ENCODE assay signal across 8 mouse cellular contexts in the genomic region with DNA sequence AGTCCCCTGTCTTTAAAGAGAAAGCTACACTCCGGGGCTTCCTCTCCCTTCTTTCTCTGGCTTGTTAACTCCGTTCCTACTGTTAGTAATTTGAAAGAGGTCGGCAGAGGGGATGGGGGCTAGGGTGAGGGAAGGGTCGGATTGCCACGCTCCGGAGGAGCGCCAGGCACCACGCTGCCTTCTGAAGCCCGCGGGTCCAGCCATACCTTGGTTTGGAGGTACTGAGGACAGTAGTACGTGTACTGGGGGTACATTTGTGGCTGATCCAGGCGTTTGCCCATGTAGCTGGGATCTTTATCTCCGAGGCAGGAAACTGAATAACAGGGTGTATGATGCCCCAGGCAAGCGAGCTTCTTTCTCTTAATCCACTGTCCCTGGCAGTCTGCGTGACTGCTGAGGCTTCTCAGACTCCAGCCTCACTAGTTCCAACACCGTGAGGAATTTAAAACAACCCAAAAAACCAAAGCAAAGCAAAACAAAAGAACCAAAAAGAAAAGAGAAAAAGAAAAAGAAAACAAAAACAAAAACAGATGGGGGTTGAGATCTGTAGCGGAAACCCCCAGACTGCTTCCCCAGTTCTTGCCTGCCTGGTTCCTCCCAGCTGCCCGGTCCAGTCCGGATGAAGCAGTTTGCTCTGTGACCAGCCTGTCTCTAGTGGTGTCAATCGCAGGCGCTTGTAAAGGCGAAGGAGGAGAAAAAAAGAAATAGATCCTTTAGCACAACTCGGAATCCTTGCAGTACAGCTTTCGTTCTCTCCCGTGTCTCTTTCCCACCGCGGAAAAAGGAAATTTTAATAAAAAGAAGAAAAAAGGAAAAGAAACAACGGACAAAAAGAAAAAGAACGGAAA.
DNase-seq lines count a peak whose midpoint lies in the region; ATAC-seq and TF ChIP-seq lines count a peak whose summit lies in the region.

No protein-coding gene starts in this region.

- TF ChIP-seq POLR2A in kidney, adult 2 months (IDR thresholded peaks at IDR 0.05; ENCODE audit: low read depth, low read length), result no peak
- no peak for TF ChIP-seq POLR2A in small intestine, adult 2 months (IDR thresholded peaks at IDR 0.05; ENCODE audit: low read depth, low read length)

- peaks cover 9% of the 10 kb centered on the region for H3K4me1 ChIP-seq in megakaryocyte, embryonic 14.5 days
- H3K4me1 ChIP-seq in kidney, adult 2 months (ENCODE audit: control insufficient read depth, insufficient read depth, low read length), result no peaks in the 10 kb centered on the region
- peaks cover 17% of the 10 kb centered on the region for H3K4me1 ChIP-seq in lung, embryonic 14.5 days (ENCODE audit: insufficient read depth)
- H3K4me1 ChIP-seq in small intestine, adult 2 months (ENCODE audit: control insufficient read depth, insufficient read depth, insufficient read length, low read length), result 0 out of 2 replicates have a peak, but pooled peaks cover 2% of the 10 kb centered on the region

- peak overlapping the region; percentile 69 for H3K4me2 ChIP-seq in lung, embryonic 14.5 days

- peak overlapping the region; percentile 24; the same call in 1 of the 2 replicates for H3K27ac ChIP-seq in kidney, adult 2 months (ENCODE audit: insufficient read depth, low read depth, low read length)
- peak overlapping the region; percentile 87 for H3K27ac ChIP-seq in lung, embryonic 14.5 days (ENCODE audit: low read depth)
- 0 out of 2 replicates have a peak overlapping the region, but pooled peaks have one; percentile 16 for H3K27ac ChIP-seq in small intestine, adult 2 months (ENCODE audit: insufficient read depth, low read depth, low read length)

- under 1% methylated on average over 29 of the region's 29 CpGs for WGBS in kidney, adult 2 months
- under 1% methylated on average over 29 of the region's 29 CpGs for WGBS in lung, embryonic 14.5 days
- 2% methylated on average over 29 of the region's 29 CpGs for WGBS in small intestine, adult 2 months

- no peak for TF ChIP-seq CTCF in kidney, adult 2 months (conservative IDR thresholded peaks at IDR 0.05; ENCODE audit: insufficient read depth, insufficient read length, low read depth, low read length)
- TF ChIP-seq CTCF in lung, embryonic 14.5 days (IDR thresholded peaks at IDR 0.05; ENCODE audit: low read depth), result no peak
- TF ChIP-seq CTCF in small intestine, adult 2 months (IDR thresholded peaks at IDR 0.05; ENCODE audit: extremely low read depth, insufficient read length, insufficient replicate concordance, low read depth, low read length), result no peak; the same call in 1 of the 2 replicates

- no peak for ATAC-seq in megakaryocyte, adult 5-6 weeks (ENCODE audit: poor library complexity, severe bottlenecking)
- ATAC-seq in lung, embryonic 14.5 days (ENCODE audit: insufficient read depth), result peak; percentile 33; the same call in 1 of the 2 replicates

- DNase-seq in brain, adult 2 months (ENCODE audit: low read depth, low spot score), result peak; percentile 43
- DNase-seq in forelimb bud, embryonic 11.5 days (ENCODE audit: low read depth, low spot score), result peak; percentile 51
- DNase-seq in kidney, adult 2 months, result peak; percentile 48
- DNase-seq in lung, embryonic 14.5 days, result peak; percentile 67
- DNase-seq in c-Kit-positive CD71-positive TER-119-positive erythroid progenitor cells, embryonic 14.5 days (ENCODE audit: low spot score), result no peak

- H3K9ac ChIP-seq in lung, embryonic 14.5 days, result peak overlapping the region; percentile 80

- H3K27me3 ChIP-seq in megakaryocyte, embryonic 14.5 days (replicated peaks), result peaks cover 20% of the 10 kb centered on the region
- H3K27me3 ChIP-seq in kidney, adult 2 months (replicated peaks; ENCODE audit: control insufficient read depth, insufficient read depth, low read length), result no peaks in the 10 kb centered on the region
- H3K27me3 ChIP-seq in lung, embryonic 14.5 days (ENCODE audit: insufficient read depth, low read length), result no peaks in the 10 kb centered on the region
- no peaks in the 10 kb centered on the region for H3K27me3 ChIP-seq in small intestine, adult 2 months (ENCODE audit: control insufficient read depth, insufficient read depth, low read length)

- peaks cover 4% of the 10 kb centered on the region; the same call in 1 of the 2 replicates for H3K9me3 ChIP-seq in megakaryocyte, embryonic 14.5 days
- H3K9me3 ChIP-seq in lung, embryonic 14.5 days (ENCODE audit: low read depth, low read length), result no peaks in the 10 kb centered on the region

- H3K36me3 ChIP-seq in megakaryocyte, embryonic 14.5 days (replicated peaks; ENCODE audit: low read length), result no peaks in the 10 kb centered on the region
- H3K36me3 ChIP-seq in kidney, adult 2 months (ENCODE audit: control insufficient read depth, insufficient read depth, low read length), result no peaks in the 10 kb centered on the region
- H3K36me3 ChIP-seq in lung, embryonic 14.5 days (ENCODE audit: insufficient read depth), result no peaks in the 10 kb centered on the region
- no peaks in the 10 kb centered on the region for H3K36me3 ChIP-seq in small intestine, adult 2 months (ENCODE audit: control insufficient read depth, insufficient read depth, low read length)

- peak overlapping the region; percentile 91 for H3K4me3 ChIP-seq in megakaryocyte, embryonic 14.5 days (replicated peaks)
- H3K4me3 ChIP-seq in kidney, adult 2 months (ENCODE audit: insufficient read depth, low read depth, low read length), result peak overlapping the region; percentile 56
- H3K4me3 ChIP-seq in lung, embryonic 14.5 days (ENCODE audit: low read depth, low read length), result peak overlapping the region; percentile 53
- peak overlapping the region; percentile 62 for H3K4me3 ChIP-seq in small intestine, adult 2 months (ENCODE audit: low read depth, low read length)

Comparison
In these comparisons a context has a peak if more than half of its experiments do, and no peak if none do; other contexts are left out.
1. H3K27ac ChIP-seq: peak in every context shown above with its lines; median percentile 87 in lung, embryonic 14.5 days; 24 in kidney, adult 2 months; 16 in small intestine, adult 2 months.